Mouse (Mus musculus): ENCODE data around the gene Ptges. TPM values are rescaled to one million over a fixed set of nuclear protein-coding genes. Genes with fewer than 3 reads are reported as not detected.

The Ptges gene
- not detected in 4 replicates for total RNA-seq (2023; ENCODE audit: inconsistent age)

DNA sequence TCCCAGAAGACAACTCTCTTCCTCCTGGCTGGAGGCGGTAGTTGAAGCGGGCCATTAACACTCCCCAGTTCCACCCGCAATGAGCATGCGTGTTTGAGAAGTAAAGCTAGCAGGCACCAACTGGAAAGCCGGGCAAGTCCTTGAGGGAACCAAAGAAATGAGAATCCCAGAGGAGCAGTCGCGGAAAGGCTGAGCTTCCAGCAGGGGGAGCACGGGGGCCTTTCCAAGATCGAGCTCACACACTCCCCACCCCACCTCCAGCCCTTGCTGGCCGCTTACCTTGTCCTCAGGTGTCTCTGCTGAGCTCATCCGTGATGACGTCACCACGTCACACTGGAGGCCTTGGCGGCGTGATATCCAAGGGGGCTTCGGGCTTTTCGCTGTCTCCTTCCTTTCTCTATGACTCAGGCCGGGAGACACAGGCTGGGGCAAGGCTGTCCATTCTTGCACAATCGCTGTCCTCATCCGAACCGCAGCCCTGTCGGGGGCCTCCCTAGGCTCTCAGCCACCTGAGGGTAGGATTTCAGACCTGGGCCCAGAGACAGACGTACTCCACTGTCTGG lies at the start of gene Ptges:
Ptges (minus strand) TSS at position 381 of the 563 bp plus-strand sequence.

DNA sequence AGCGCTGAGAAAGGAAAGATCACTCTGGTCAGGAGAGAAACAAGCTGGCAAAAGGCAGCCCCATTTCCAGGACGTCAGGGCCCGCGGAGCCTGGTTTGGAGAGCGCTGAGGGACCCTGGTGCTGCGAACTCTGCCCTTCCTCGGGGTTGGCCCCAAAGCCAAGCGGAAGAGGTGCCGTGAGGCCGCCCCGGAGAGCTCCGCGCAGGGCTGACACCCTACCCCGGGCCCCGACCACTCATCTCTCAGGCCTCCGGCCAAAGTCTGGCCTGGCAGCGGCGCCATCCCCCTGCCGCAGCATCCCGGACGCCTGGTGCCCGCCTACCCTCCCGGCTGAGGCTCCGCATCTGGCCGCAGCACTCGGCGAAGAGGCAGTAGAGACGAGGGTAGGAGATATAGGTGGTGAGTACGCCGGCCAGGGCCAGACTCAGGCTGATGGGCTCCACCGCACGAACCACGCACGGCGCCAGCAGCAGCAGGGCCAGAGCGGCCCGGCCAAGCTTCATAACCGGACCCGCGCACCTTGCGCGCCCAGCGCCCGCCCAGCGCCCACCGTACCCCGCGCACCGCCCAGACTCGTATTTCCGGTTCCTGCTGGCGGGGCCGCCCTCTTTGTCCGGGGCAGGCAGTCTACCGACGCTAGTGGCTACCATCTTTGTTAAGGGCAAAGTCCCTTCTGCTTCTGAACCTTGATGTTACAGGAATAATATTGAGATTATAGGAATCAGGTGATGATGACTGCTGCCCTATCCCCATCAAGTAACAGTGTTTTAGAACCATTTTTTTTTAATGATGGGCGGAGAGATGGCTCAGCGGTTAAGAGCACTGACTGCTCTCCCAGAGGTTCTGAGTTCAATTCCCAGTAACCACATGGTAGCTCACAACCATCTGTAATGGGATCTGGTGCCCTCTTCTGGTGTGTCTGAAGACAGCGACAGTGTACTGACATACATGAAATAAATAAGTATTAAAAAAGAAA lies 38.0 kb upstream of the Ptges start, which contains the start of gene Tor1a:
Tor1a (minus strand) TSS at position 582 of the 976 bp plus-strand sequence.

DNA sequence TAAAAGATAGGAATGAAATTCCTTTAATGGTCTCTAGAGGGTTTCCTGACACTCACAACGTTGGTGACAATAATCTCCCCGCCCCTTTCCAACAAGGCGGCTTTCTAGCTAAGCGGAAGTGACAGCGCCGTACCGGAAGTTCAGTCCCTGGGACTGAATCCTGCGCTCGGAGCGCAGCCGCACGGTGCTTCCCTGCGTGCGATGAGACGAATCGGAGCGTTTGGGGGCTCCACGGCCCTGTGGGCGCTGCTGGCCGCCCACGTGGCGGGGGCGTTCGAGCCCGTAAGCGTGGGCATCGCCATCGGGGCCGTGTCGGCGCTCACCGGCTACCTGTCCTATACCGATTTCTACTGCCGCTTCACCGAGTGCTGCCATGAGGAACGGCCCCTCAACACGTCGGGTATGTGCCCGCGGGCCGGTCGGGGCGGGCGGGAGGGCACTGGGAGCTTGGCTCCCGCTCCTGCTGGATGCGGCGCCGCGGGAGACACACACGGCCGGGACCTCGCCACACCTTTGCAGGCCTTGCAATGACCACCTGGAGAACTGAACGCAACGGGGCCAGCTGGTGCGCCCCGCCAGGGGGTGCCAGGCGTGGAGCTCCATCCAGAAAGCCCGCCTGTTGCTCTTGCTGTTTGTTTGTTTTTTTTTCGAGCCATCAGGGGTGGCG lies 23.3 kb upstream of the Ptges start, which contains the start of gene Tor1b:
Tor1b (plus strand) TSS at position 136 of the 667 bp plus-strand sequence.

Other genes with a start within 250 kb of the Ptges start
- gene 1700001O22Rik, start 126.2 kb downstream of the Ptges start, total RNA-seq (2023; ENCODE audit: inconsistent age), result 0.77 to 0.96 TPM in 2 of 4 replicates, not detected in the others
- 29.1 to 35.1 TPM (median 32.4 TPM) in 4 replicates for gene Ntmt1, start 122.0 kb downstream of the Ptges start, total RNA-seq (2023; ENCODE audit: inconsistent age)
- 31.2 to 40.0 TPM (median 36.7 TPM) in 4 replicates for gene Asb6, start 99.5 kb downstream of the Ptges start, total RNA-seq (2023; ENCODE audit: inconsistent age)
- gene Prrx2, start 94.9 kb downstream of the Ptges start, total RNA-seq (2023; ENCODE audit: inconsistent age), result 0.48 to 0.51 TPM in 2 of 4 replicates, not detected in the others
- 44.0 to 57.3 TPM (median 56.3 TPM) in 4 replicates for gene Tor1b, start 23.1 kb upstream of the Ptges start, total RNA-seq (2023; ENCODE audit: inconsistent age)
- gene Tor1a, start 38.1 kb upstream of the Ptges start, total RNA-seq (2023; ENCODE audit: inconsistent age), result 37.9 to 42.4 TPM (median 41.0 TPM) in 4 replicates
- 111 to 133 TPM (median 114 TPM) in 4 replicates for gene BC005624, start 52.3 kb upstream of the Ptges start, total RNA-seq (2023; ENCODE audit: inconsistent age)
- gene Usp20, start 52.4 kb upstream of the Ptges start, total RNA-seq (2023; ENCODE audit: inconsistent age), result 13.9 to 22.1 TPM (median 19.5 TPM) in 4 replicates
- 166 to 206 TPM (median 189 TPM) in 4 replicates for gene Fnbp1, start 212.1 kb upstream of the Ptges start, total RNA-seq (2023; ENCODE audit: inconsistent age)
- gene Gpr107, start 222.5 kb upstream of the Ptges start, total RNA-seq (2023; ENCODE audit: inconsistent age), result 65.6 to 80.5 TPM (median 73.1 TPM) in 4 replicates

Measured in B cell, adult (primary cell).